Mouse (Mus musculus) heart, embryonic 11.5 days (tissue): Measurements from ENCODE around the gene 1700001P01Rik. TPM values are rescaled to one million over a fixed set of nuclear protein-coding genes. Genes with fewer than 3 reads are reported as not detected.
"Not testable (repeated sequence)": the region's sequence is repeated elsewhere in the genome, so short reads cannot be mapped to it uniquely, and the experiment has no call there.

ENCODE experiments used
- ATAC-seq: fragments of 200-750 bp; cut with Nextera tagmentation; replicated peaks from 2 replicates; pipeline ENCODE4 v1.8.0; 2017; ENCODE audit warnings: moderate library complexity; ENCODE audit not compliant: insufficient number of reproducible peaks, low FRiP score, low TSS enrichment
- H3K27ac ChIP-seq: fragments of 300-500 bp; sonication (generic); 2 replicates; pipeline ENCODE4 v1.5.1; 2014; ENCODE audit warnings: mild to moderate bottlenecking, low read depth, low read length
- H3K27me3 ChIP-seq: fragments of 300-500 bp; sonication (generic); 2 replicates; pipeline ENCODE4 v1.6.1; 2014; ENCODE audit warnings: mild to moderate bottlenecking, low read length, mixed read lengths; ENCODE audit not compliant: control insufficient read depth, insufficient read depth
- H3K36me3 ChIP-seq: fragments of 300-500 bp; sonication (generic); 2 replicates; pipeline ENCODE4 v1.6.1; 2014; ENCODE audit warnings: mild to moderate bottlenecking, low read length, moderate library complexity, mixed read lengths; ENCODE audit not compliant: control insufficient read depth, insufficient read depth
- H3K4me1 ChIP-seq: fragments of 300-500 bp; sonication (generic); 2 replicates; pipeline ENCODE4 v1.6.1; 2014; ENCODE audit warnings: low read length; ENCODE audit not compliant: control insufficient read depth, insufficient read depth
- H3K4me2 ChIP-seq: fragments of 300-500 bp; sonication (generic); 2 replicates; pipeline ENCODE4 v1.6.1; 2014; ENCODE audit warnings: mild to moderate bottlenecking, moderate library complexity
- H3K4me3 ChIP-seq: fragments of 300-500 bp; sonication (generic); 2 replicates; pipeline ENCODE4 v1.5.1; 2014; ENCODE audit warnings: low read depth, low read length
- H3K9ac ChIP-seq: fragments of 300-500 bp; sonication (generic); 2 replicates; pipeline ENCODE4 v1.6.1; 2014; ENCODE audit warnings: mild to moderate bottlenecking, low read depth, low read length, moderate library complexity
- H3K9me3 ChIP-seq: fragments of 300-500 bp; sonication (generic); replicated peaks from 2 replicates; pipeline ENCODE4 v1.6.1; 2016; ENCODE audit warnings: low read length; ENCODE audit not compliant: control insufficient read depth
- WGBS: fragments of 180-500 bp; shearing (Covaris S2); extraction: QIAGEN DNeasy Blood & Tissue Kit; methylation state at CpG from one replicate; pipeline ENCODE4 v1.1.7; 2014; ENCODE audit not compliant: insufficient replicate concordance; 5-methylcytosine and 5-hydroxymethylcytosine counted together
- polyA plus RNA-seq: library from polyadenylated mRNA; unstranded; fragments of >200 nt; fragmentation: Nextera tagmentation; extraction: Ambion mirVana; gene quantifications from 2 replicates; pipeline ENCODE4 v1.2.1, GENCODE M21; 2014

The 1700001P01Rik gene
- polyA plus RNA-seq, 1 experiment from 2014 or later: not detected

- 87% methylated on average over 5 of the region's 5 CpGs for WGBS
- no peaks in the 10 kb centered on the region for H3K27me3 ChIP-seq
- no peak overlapping the region for H3K4me3 ChIP-seq
- no peak overlapping the region for H3K9ac ChIP-seq
- H3K9me3 ChIP-seq: no peaks in the 10 kb centered on the region
- no peak overlapping the region; the same call in 1 of the 2 replicates for H3K4me2 ChIP-seq
- peaks cover 5% of the 10 kb centered on the region for H3K36me3 ChIP-seq
- peaks cover 18% of the 10 kb centered on the region for H3K4me1 ChIP-seq
- H3K27ac ChIP-seq: no peak overlapping the region
- no peak for ATAC-seq
Measured at GRCm38 (mm10) chr11:97742157-97742556, 33.6 kb downstream of the 1700001P01Rik start.

GRCm38 (mm10) chr11:97740190-97740589 is 35.5 kb downstream of the 1700001P01Rik start:
- H3K4me1 ChIP-seq: peaks cover 18% of the 10 kb centered on the region
- no peak for ATAC-seq
- H3K36me3 ChIP-seq: no peaks in the 10 kb centered on the region
- 44% methylated on average over 7 of the region's 7 CpGs for WGBS
- no peak overlapping the region for H3K27ac ChIP-seq
- H3K9me3 ChIP-seq: no peaks in the 10 kb centered on the region
- no peak overlapping the region for H3K9ac ChIP-seq
- no peaks in the 10 kb centered on the region for H3K27me3 ChIP-seq
- 0 out of 2 replicates have a peak overlapping the region, but pooled peaks have one; percentile 27 for H3K4me2 ChIP-seq
- no peak overlapping the region for H3K4me3 ChIP-seq

- no peaks in the 10 kb centered on the region for H3K36me3 ChIP-seq
- no peaks in the 10 kb centered on the region for H3K9me3 ChIP-seq
- H3K27ac ChIP-seq: no peak overlapping the region
- peaks cover 19% of the 10 kb centered on the region for H3K4me1 ChIP-seq
- no peak overlapping the region for H3K4me3 ChIP-seq
- ATAC-seq: no peak
- H3K27me3 ChIP-seq: no peaks in the 10 kb centered on the region
- H3K4me2 ChIP-seq: no peak overlapping the region
- no peak overlapping the region for H3K9ac ChIP-seq
- 80% methylated on average over 3 of the region's 3 CpGs for WGBS
Measured at GRCm38 (mm10) chr11:97739155-97739554, 36.6 kb downstream of the 1700001P01Rik start.

DNA sequence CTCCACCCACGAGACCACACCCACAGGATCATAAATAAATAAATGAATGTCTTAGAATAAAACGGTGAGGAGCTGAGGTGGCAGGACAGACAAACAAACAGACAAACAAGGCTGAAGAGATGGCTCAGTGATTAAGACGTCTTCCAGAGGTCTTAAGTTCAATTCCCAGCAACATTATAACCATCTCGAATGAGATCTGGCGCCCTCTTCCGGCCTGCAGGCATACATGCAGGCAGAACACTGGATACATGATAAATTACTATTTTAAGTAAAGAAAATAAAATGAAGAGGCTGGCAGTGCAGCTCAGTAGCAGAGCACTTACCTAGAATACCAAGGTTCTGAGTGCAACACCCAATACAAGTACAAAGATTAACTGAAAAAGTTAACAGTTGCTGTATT is 37.0 kb downstream of the 1700001P01Rik start:
- WGBS: 58% methylated on average over 6 of the region's 6 CpGs
- Histone ChIP-seq H3K4me1 (peaks cover 24% of the 10 kb centered on the region), H3K9me3 (no peaks in the 10 kb centered on the region), H3K36me3 (no peaks in the 10 kb centered on the region), H3K9ac (no peak overlapping the region), H3K27me3 (no peaks in the 10 kb centered on the region), H3K27ac (no peak overlapping the region), H3K4me2 (no peak overlapping the region), H3K4me3 (no peak overlapping the region)
- no peak for ATAC-seq

DNA sequence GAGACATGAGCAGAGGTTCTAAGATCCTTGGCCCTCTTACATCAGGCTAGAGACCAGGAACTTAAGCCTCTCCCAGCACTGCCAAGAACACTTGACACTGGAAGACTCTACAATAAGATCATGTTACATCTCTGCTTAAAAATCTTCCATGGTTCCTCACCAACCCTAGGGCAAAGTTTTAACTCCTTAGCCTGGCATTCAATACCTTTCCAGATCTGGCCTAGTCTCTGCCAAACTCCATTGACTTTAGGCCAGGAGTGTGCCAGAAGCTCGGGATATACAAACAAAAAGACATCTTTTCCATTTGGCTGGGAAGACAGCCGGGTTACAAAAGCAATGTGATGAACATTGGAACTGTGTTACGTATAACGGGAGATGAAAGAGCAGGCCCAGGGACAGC is 38.1 kb downstream of the 1700001P01Rik start:
- WGBS: 73% methylated on average over 4 of the region's 4 CpGs
- H3K9ac ChIP-seq: no peak overlapping the region
- H3K4me1 ChIP-seq: peaks cover 15% of the 10 kb centered on the region
- no peaks in the 10 kb centered on the region for H3K9me3 ChIP-seq
- no peaks in the 10 kb centered on the region for H3K27me3 ChIP-seq
- no peaks in the 10 kb centered on the region for H3K36me3 ChIP-seq
- no peak overlapping the region for H3K27ac ChIP-seq
- H3K4me3 ChIP-seq: no peak overlapping the region
- H3K4me2 ChIP-seq: no peak overlapping the region
- no peak for ATAC-seq

DNA sequence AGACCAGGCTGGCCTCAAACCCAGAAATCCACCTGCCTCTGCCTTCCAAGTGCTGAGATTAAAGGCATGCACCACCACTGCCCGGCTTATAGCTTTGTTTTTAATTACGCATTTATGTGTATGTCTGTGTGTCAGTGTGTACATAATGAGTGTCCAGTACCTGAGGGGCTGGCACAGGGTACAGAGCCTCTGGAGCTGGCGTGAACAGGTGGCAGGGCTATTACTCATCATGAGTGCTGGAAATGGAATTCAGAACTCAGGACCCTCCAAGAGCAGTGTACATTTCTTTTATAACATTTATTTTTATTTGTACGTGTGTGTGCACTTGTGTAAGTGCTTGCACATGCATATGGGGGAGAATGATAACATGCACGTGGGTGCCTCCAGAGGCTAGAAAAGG is 39.1 kb downstream of the 1700001P01Rik start:
- H3K9me3 ChIP-seq: no peaks in the 10 kb centered on the region
- 88% methylated on average over 5 of the region's 5 CpGs for WGBS
- ATAC-seq: no peak

GRCm38 (mm10) chr11:97734810-97735209 is 40.9 kb downstream of the 1700001P01Rik start:
- not testable (repeated sequence) for H3K9ac ChIP-seq, H3K27me3 ChIP-seq, H3K4me3 ChIP-seq, H3K27ac ChIP-seq, H3K4me1 ChIP-seq, H3K9me3 ChIP-seq, H3K4me2 ChIP-seq, ATAC-seq, H3K36me3 ChIP-seq
- WGBS: 86% methylated on average over 5 of the region's 5 CpGs

More for the DNA sequence above, 39.1 kb downstream of the 1700001P01Rik start:
- Histone ChIP-seq H3K4me2 (no peak overlapping the region), H3K36me3 (no peaks in the 10 kb centered on the region), H3K27ac (no peak overlapping the region), H3K9ac (no peak overlapping the region), H3K4me3 (no peak overlapping the region), H3K4me1 (peaks cover 14% of the 10 kb centered on the region), H3K27me3 (no peaks in the 10 kb centered on the region)

DNA sequence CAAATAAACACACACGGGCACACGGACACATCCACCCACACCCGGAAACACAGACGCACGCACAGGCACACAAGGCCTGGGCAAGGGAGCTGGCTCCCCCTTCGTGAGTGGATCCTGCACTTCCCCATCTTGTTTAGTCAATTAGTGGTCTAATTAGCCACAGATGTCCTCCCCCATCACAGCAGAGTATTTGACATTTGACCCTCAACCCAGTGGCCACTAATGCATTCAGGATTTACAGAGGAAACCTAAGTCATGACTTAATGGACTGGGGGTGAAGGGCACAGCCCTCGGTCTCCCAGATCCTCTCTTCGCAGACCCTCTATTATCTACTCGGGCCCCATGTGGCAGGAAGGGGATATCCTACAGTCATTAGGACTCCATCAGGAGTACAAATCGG is 42.0 kb downstream of the 1700001P01Rik start:
- ATAC-seq: no peak
- WGBS: 43% methylated on average over 10 of the region's 10 CpGs
- H3K4me2 ChIP-seq: no peak overlapping the region
- no peaks in the 10 kb centered on the region for H3K9me3 ChIP-seq
- H3K4me1 ChIP-seq: peaks cover 8% of the 10 kb centered on the region
- no peak overlapping the region for H3K9ac ChIP-seq
- no peak overlapping the region for H3K4me3 ChIP-seq
- H3K36me3 ChIP-seq: 0 out of 2 replicates have a peak, but pooled peaks cover 3% of the 10 kb centered on the region
- no peaks in the 10 kb centered on the region for H3K27me3 ChIP-seq
- no peak overlapping the region for H3K27ac ChIP-seq

DNA sequence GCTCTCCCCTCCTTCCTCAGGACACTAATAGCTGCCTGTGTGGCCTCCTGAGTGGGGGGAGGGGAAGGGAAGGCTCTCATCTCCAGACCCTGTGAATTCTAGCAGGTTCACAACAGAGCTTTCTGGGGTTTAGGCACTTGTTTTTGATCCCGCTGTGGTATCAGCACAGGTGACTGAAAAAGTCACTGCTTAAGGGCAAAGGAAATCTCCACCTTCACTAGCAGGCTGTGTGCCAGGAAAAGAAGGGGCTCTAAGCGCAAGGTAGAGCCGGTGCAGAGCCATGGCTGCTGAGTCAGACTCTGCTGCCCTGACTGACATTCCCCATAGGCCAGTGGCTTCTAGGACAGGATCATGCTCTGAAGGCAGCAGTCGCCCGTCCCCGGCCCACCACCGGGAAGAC is 47.0 kb downstream of the 1700001P01Rik start:
- 63% methylated on average over 7 of the region's 7 CpGs for WGBS
- ATAC-seq: no peak
- peaks cover 19% of the 10 kb centered on the region for H3K36me3 ChIP-seq
- H3K27ac ChIP-seq: no peak overlapping the region
- H3K9me3 ChIP-seq: no peaks in the 10 kb centered on the region
- no peak overlapping the region for H3K4me2 ChIP-seq
- peaks cover 2% of the 10 kb centered on the region for H3K4me1 ChIP-seq
- H3K9ac ChIP-seq: no peak overlapping the region
- no peak overlapping the region for H3K4me3 ChIP-seq
- no peaks in the 10 kb centered on the region for H3K27me3 ChIP-seq
